Mouse (Mus musculus): Measurements from ENCODE around the gene Cpeb3. TPM values are rescaled to one million over a fixed set of nuclear protein-coding genes. Genes with fewer than 3 reads are reported as not detected.
"Not testable (repeated sequence)": the region's sequence is repeated elsewhere in the genome, so short reads cannot be mapped to it uniquely, and the experiment has no call there.

Cpeb3 gene
- not detected for polyA plus RNA-seq (2017; shearing (Covaris generic))

GRCm38 (mm10) chr19:37208176-37208755 lies at the start of gene Cpeb3:
Cpeb3 (minus strand) TSS chr19:37208601.
- peak; percentile 27 for ATAC-seq

- no peak for ATAC-seq
These were observed 46.9 kb upstream of the Cpeb3 start for GRCm38 (mm10) chr19:37255321-37255720.

GRCm38 (mm10) chr19:37252104-37252503 lies 43.7 kb upstream of the Cpeb3 start:
- no peak for ATAC-seq

- no peak for ATAC-seq
These were observed 39.8 kb upstream of the Cpeb3 start for GRCm38 (mm10) chr19:37248199-37248598.

DNA sequence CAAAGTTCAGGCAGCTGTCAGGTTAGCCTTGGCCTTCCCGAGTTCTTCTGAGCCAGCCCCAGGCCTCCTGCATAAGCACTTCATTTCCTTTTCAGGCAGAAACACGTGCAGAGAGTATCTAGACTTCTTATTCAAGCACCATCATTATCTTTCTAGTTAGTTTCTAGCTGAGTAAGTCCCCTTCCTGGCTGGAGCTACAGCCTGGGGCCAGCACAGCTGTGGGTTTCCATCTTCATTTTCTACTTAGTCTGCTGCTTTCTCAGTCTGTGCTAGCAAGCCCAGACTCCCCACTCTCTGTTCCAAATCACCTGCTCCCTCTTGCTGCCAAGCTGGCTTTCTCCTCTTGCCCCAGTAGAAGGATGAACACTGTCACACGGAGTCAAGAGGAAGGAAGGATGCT lies 38.5 kb upstream of the Cpeb3 start:
- no peak for ATAC-seq

DNA sequence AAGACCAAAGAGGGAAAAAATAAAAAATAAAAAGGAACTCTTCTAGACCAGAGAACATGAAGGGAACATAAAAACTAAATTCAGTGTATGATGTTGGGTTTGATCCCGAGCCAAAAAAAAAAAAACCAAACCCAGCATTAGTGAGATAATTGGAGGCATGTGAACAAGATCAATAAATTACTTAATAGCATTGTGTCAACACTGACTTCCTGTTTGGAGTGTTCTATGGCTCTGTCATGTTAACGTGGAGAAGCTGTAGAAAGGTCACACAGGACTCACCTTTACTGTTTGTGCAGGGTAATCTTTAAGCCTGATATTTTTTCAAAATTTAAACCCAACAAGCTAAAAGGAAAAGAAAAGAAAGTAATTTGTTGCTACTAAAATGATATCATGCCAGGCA lies 34.3 kb upstream of the Cpeb3 start:
- ATAC-seq: no peak

GRCm38 (mm10) chr19:37241201-37241600 lies 32.8 kb upstream of the Cpeb3 start:
- ATAC-seq: no peak

DNA sequence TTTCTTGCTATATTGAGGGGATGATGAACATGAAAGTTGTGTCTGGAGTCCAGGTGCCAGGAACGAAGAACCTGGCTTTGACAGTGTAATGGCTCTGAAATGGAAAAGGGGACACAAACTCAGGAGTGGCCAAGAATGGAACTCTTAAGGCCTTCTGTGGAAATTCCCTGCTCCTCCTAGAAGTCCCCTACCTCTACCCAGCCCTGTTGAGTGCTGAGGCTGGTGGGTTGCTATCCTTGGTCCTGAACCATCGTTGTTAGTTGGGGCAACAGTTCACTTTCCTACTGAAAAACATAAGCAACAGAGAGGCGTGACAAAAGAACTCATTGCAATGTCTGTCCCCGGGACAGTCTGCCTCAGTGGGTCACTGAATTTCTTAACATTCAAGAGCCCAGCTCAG lies 30.7 kb upstream of the Cpeb3 start:
- no peak for ATAC-seq

DNA sequence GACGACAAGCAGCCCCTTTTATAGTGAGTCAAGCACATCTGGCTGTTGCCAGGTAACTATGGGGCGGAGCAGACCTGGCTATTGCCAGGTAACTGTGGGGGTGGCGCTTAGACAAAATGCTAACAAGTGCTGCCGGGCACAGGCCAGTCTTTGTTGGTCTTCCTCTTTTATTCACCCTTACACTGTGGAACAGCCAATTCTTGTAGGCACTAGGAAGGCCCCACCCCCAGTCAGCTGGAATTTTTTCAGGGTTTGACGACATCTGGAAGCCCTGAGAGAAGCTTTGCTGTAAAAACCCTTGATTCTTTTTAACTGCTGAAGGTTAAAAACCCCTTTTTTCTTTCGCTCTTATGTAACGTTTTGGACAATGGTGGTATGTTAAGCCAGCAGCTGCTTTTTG lies 30.2 kb upstream of the Cpeb3 start:
- no peak for ATAC-seq

GRCm38 (mm10) chr19:37237712-37238437 lies 29.5 kb upstream of the Cpeb3 start:
- no peak for ATAC-seq

GRCm38 (mm10) chr19:37237306-37237705 lies 28.9 kb upstream of the Cpeb3 start:
- ATAC-seq: no peak

DNA sequence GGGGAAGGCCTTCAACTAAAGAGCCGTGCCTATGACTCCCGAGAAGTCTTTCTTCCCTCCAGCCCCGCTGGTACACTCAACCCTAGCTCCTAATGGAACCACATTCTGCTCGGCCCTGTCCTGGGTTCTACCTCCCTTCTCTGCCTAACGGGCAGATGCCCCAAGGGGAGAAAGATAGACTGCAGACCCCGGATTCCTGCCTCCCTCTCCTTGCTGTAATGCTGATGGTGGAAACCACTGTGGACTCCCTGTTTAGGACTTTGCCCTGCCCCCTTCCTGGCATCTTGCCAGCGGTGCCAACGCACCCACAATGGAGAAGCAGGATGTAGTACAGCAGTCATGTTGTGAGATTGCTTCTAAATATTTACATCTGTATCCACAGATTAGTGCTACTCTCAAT lies 27.4 kb upstream of the Cpeb3 start:
- ATAC-seq: no peak

- ATAC-seq: no peak
These were observed 25.4 kb upstream of the Cpeb3 start for GRCm38 (mm10) chr19:37233561-37234539.

- not testable (repeated sequence) for ATAC-seq
These were observed 24.2 kb upstream of the Cpeb3 start for GRCm38 (mm10) chr19:37232598-37232997.

DNA sequence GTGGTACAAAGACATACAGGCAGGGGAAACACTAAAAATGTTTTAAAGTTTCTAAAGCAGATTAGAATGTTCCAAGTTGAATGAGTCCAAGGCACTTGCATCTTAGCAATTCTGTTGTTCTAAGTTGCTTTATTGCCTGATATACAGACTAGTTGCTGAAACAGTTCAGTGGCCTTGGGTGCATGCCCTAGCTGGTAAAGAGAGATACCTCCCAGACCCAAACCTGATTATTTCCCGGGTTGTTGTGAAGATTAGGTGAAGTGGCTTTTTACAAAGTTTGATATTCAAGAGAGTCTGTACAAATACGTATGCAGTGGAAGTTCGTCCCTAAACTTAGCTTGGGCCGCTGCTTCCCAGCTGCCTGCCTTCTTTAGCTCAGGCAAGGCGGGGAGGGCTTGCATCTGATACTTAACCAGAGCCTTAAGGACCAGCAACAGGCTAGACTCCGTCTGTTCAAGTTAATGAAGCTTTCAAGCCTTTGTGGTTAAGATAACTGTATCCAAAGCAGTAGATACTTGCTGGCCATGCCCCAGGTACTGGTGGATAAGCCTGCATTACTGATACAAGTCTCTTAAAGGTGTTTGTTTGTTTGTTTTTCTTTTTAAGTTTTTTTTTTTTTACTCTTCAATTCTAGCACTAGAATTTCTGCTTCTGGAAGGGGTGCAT lies 16.9 kb upstream of the Cpeb3 start:
- ATAC-seq: no peak

DNA sequence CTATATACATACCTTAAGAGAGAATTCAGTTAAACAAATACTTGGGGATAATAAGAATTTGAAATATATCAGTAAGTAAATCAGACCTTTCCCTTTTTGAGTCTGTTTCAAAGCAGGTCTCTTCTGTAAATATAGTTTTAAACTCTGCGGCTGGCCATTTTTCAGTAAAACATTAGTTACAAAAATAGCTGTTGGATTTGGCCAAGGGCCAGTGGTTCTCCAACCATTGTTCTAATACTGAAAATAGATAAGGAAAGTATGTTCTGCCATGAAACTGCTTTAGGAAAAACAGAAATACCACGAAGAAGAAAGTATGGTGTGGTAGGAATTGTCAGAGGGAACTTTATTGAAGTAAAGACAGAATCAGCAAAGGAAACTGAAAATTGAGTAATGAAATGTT lies 6.3 kb upstream of the Cpeb3 start:
- no peak for ATAC-seq

- ATAC-seq: no peak
These were observed 3.0 kb upstream of the Cpeb3 start for GRCm38 (mm10) chr19:37211416-37211815.

DNA sequence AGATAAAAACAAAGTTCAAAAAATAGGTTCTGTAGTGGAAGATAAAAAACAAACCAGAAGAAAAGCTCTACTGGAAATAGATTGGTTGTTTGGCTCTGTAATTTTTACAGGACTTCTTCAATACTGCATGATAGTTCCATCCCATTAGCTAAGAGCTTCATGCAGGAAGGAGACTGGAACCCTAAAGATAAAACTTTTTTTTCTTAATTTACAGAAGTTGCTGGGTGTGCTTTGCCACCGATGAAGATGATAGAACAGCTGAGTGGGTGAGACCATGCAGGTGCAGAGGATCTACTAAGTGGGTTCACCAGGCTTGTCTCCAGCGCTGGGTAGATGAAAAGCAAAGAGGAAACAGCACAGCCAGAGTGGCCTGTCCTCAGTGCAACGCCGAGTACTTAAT lies 2.1 kb upstream of the Cpeb3 start:
- no peak for ATAC-seq

- ATAC-seq: no peak
These were observed 1.2 kb upstream of the Cpeb3 start for GRCm38 (mm10) chr19:37209467-37210128.

GRCm38 (mm10) chr19:37208986-37209385 lies 585 bp upstream of the Cpeb3 start:
- ATAC-seq: no peak

DNA sequence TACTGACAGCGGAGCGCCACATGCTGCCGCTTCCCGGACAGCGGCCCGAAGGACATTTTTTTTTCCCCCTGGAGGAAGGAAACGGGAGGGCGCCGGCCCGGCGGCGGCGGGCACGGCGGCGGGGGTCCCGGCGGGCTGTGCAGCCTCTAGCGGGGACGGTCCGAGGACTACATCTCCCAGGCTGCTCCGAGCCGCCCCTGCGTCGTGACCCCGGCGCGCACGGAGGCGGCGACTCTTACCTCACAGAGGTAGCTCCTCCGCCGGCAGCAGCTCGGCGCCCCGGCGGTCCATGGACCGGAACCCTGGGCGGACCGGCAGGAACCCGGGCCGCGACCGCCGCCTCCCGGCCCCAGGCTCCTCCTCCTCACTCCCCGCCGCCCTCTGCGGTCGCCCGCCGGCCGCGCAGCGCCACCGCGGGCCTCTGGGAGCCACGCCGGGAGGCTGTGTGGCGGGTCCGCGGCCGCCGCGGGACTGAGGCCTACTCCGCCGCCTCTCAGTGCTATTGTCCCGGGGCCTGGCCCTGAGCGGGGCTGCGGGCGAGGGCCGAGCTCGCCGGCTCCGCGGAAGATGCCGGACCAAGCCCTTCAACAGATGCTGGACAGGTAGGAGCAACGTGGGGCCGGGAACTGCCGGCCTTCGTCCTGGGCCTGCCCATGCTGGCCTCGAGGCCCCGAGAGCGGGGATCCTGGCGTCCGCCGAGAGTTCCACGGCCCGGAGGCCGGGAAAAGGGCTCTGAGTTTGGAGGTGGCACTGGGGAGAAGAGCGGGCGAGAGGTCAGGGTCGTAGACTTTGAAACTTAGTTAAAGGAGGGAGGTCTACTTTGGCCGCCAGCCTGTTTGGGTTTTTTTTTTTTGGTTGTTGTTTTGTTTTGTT lies 862 bp downstream of the Cpeb3 start, which contains the start of gene March5:
March5 (plus strand) TSS at position 241 of the 873 bp plus-strand sequence.
- ATAC-seq: peak; percentile 88

Data from CD4-positive, CD25-positive, alpha-beta regulatory T cell, adult 4 months (primary cell).